Mouse (Mus musculus): Measurements from ENCODE around the gene Tshz3.
A peak's percentile ranks its signal among the peaks of the same experiment; 100 is the strongest.

The Tshz3 gene

DNA sequence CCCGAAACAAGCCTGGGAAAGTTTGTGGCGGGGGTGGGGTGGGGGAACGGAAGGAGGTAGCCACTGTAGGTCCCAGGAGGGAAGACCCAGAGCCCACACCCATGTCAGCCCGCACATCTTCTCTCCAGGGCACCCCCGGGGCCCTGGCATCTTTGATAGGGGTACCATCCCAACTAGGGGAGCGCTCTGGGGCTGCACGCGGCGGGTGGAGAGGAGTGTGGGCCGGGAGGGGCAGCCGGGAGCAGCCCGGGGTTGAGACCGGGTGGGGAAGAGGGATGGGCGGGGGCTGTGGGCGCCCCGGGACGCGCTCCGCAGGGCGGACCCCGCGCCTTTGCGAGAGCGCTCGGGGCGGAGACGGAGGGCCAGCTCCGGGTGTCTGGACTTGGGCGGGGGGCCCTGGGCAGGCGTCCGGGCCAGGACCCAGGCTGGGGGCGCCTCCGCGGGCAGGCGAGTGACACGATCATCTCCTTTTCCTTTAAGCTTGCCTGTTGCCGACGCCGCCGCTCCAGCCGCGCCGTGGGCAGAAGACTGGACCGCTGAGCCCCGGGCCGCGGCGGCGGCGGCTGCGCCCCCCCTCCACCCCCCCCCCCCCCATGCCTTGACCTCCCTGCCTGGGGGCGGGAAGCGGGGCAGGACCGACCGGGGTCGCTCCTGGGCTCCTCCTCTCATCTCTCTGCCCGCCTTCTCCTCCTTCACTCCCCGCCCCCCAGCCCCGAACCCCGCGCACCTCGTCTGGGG lies 631 bp upstream of the Tshz3 start:
- DNase-seq = peak; percentile 39

GRCm38 (mm10) chr7:36698589-36698946 lies 650 bp downstream of the Tshz3 start:
- no peak for DNase-seq

GRCm38 (mm10) chr7:36699001-36699987 lies 1.4 kb downstream of the Tshz3 start:
- DNase-seq = no peak

DNA sequence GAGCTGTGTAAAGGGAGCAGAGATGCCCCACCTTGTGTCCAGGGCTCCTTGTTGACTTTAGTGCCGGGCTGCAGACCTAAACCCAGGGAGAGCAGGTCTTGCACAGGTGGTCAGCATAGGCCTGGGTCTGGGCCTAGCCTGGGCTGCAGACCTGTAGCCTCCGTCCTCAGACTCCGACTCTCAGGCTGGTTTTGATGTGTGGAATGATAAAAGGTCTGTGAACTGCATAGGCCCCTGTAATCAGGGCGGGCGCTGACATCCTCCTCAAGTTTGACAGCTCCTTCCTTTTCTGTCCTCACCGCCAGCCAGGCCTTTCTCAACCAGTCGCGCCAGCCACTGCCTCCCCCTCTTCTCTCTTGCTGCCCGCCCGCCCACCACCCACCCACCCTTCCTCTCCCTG lies 8.7 kb downstream of the Tshz3 start:
- peak; percentile 26 for DNase-seq

GRCm38 (mm10) chr7:36707266-36707665 lies 9.3 kb downstream of the Tshz3 start:
- DNase-seq = no peak

DNA sequence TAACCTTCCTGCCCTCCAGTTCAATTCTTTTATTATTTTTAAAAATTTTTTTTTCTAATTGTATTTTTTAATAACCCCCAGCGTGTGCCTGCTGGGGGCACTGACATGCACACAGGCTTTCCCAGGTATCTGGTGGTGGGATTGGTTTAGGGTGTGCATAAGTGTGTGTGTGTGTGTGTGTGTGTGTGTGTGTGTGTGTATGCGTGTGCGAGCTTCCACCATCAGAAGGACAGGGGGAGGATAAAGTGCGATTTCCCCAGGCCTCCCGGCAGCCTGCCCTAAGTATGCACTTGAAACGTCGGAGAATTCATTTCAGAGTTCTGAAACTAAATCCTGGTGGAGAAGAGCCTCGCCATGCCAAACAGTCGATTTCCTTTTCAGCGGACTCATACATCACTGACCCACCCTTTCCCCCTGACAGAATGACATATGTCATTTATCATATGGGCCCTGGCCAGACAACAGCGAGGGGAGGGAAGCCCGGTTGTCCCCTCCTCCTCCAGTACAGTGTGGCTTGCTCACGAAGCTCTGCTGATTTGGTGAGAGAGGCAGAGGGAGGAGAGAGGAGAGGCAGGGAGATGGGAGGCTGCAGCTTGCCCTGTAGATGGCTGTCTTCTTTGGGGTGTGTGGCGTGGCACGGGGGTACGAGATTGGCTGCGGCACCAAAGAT lies 9.9 kb downstream of the Tshz3 start:
- DNase-seq = no peak

GRCm38 (mm10) chr7:36708823-36709222 lies 10.9 kb downstream of the Tshz3 start:
- DNase-seq = no peak

GRCm38 (mm10) chr7:36709239-36709638 lies 11.3 kb downstream of the Tshz3 start:
- DNase-seq = peak; percentile 50

DNA sequence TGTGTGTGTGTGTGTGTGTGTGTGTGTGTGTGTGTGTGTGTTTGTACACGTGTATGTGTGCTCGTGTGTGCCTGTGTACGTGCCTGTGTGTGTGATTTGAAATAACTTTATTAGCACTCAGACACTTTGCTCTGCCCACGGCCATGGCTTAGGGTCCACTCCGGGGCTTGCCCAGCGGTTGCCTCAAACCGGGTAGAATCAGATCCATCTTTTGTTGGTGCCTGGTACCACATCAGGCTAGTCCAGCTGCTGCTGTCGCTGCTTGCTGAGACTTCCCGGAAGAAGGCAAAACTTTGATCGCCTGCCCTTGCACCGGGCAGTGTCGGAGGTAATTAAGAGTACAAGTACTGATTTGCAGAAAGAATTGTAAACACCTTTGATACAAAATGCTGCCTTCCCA lies 12.1 kb downstream of the Tshz3 start:
- no peak for DNase-seq

DNA sequence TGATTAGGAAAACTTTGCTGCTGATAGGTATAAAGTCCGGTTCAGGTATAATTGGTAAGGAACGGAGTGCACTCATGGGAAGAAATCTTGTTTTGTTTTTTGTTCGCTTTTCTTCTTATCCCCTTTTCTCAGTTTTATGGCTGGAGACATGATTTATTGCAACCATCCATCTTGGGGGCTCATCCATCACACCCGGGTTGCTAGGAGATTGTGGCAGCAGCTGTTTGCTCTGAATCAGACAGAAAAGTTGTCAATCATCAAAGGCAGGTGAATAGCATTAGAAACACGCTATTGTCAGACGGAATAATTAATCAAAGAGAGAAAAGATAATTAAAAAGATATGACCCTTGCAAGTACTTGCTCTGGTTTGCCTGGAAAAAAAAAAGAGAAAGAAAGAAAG lies 12.5 kb downstream of the Tshz3 start:
- no peak for DNase-seq

DNA sequence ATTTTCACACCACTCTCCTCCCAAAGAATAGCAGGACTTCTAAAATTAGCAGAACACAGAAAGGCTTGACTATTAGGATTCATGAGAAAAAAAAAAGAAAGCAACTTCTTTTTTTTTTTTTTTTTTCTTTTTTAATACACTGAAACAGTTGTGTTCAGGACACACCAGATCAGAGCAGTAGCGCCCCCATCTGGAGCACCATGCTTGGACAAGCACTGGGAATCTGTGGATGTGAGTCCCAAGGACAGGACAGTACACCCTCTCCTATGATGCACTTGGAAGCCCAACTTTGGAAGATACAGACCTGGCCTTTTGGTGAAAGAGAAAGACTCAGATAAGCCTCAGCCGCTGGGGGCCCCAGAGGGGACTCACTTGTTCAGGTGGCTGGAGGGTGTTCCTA lies 13.8 kb downstream of the Tshz3 start:
- peak; percentile 30 for DNase-seq

DNA sequence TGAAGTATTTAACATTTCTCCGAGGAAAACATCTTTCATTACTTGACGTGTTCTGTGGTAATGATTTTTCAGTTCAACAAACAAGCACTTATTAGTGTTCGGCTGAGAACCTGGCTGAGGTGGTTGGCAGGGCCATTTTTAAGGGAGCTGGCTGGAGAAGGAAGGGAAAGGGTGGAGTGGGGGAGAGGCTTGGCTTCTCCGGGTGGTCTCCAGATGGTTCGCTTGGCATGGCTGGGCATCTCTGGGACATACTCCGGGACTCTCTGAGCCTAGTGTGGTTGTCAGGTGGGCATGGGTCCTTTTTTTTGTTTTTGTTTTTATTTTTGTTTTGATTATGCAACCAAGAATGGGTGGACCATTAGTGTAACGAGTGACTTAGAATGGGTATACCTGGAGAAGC lies 16.4 kb downstream of the Tshz3 start:
- no peak for DNase-seq

DNA sequence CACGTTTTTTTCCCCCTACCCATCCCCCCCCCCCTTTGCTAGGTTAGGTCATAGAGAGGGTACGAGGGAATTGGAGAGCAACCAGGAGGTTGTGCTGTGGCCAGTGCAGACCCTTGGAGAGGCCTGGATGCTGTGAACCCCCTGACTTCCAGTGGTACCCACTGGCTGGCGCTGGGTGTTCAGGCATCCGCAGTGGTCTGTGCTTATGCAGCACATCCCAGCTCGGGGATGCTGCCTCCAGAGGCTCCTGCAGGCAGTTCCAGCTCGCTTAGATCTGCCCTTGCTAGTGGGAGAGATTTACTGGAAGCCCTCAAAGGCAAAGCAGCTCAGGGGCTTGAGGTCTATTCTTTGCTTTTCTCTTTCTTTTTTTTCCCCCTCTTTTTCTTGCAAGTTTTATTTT lies 19.3 kb downstream of the Tshz3 start:
- no peak for DNase-seq

DNA sequence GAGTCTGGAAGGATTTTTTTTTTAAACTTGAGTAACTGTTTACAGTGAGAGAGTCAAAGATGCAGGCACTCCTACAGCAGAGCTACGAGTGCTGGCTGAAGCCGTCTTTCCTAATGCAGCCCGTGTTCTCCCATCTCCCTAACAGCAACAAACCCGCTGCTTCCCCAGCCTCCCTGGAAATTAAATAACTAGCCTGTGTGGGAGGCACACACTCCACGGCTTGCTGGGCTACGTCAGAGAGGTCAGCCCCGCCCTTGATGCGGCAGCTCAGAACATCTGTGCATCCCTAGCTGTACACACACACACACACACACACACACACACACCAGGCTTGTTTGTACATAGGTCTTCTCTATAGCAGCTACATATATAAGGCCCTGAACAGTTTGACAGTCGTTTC lies 22.9 kb downstream of the Tshz3 start:
- DNase-seq = no peak

GRCm38 (mm10) chr7:36736303-36737050 lies 38.6 kb downstream of the Tshz3 start:
- DNase-seq = no peak

GRCm38 (mm10) chr7:36751480-36751879 lies 53.6 kb downstream of the Tshz3 start:
- no peak for DNase-seq

DNA sequence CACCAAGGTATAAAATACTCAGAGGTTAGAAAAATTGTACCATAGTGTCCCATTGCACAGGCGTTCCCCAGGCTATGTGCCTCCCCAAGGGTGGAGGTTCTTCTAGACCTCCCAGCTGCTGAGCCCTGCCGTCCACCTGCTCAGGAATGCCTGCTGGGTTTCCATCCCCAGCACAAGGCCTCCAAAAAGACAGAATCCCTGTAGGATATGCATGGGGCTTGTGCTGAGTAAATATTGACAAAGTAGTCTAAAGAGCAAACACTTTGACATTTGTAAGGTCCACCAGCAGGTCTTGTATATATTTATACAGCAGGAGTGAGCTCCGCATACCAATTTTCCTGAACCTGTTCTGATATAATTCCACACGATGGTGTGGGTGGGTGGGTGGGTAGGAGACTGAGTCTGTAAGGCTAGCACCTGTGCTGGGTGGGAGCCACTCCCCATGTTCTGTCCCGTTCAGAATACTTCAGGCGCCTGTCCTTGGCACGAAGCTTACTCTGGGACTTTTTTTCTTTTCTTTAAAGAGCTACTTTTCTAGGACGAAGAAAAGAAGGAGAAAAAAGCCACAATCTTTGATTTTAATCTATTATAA lies 69.7 kb downstream of the Tshz3 start:
- no peak for DNase-seq

DNA sequence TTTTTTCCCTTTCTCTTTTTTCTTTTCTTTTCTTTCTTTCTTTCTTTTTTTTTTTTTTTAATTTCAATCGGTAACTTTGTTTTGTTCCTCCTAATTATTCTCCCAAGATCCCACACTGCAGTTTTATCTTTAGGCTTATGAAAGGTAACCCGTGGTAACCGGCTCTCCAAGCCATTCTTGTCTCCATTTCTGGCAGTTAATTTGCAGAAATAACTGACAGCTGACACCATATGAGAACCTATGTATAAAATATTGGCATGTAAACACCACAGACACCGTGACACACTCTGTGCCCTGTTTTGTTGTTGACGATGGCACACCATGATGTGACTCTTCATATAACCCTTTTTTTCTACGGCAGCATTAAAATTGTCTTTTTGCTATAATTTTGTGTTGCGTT lies 75.2 kb downstream of the Tshz3 start:
- DNase-seq = no peak

DNA sequence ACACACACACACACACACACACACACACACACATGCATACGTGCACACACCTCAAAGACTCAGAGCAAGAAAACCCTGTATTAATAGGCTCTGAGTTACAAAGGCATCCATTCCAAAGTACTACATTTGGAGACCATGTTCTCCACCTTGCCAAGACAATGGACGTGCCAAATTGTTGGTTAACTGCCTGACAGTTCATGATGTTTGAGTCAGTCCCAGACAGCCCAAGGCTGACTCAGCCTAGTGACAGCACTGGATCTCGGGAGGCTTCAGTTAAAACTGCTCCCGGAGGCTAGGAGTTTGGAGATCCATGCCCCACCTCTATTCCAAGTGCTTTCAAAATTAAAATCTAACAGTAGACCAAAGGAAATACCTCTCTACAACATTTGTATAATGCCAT lies 79.0 kb downstream of the Tshz3 start:
- DNase-seq = no peak

DNA sequence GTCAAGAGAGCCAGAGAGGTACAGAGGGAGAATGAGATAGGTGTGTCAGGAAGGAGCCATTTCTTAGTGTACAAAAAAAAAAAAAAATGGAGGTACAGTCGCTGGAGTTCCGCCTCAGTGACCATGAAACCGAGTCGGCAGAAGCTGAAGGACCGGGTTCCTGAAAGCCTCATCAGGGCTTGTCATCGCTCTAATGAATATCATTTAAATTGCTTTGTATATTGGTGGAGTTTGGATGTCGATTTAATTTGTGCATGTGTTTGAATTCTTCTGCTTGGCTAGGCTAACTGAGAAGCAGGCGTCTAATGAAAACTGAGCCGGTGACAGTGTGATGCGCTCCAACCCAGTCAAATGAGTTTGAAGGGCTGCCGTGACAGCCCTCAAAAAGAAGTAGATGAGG lies 80.5 kb downstream of the Tshz3 start:
- DNase-seq = no peak

- no peak for DNase-seq
These were observed 86.4 kb downstream of the Tshz3 start for GRCm38 (mm10) chr7:36784243-36784773.

All from thymus, postnatal 4 days (tissue).